Mouse (Mus musculus): Measurements from ENCODE around the gene Zfp574. TPM values are rescaled to one million over a fixed set of nuclear protein-coding genes. Genes with fewer than 3 reads are reported as not detected.
"Not testable (repeated sequence)": the region's sequence is repeated elsewhere in the genome, so short reads cannot be mapped to it uniquely, and the experiment has no call there.

Gene Zfp574
- 44.4 and 45.3 TPM in 2 replicates for polyA plus RNA-seq (2016; fragmentation: Nextera tagmentation; extraction: Ambion mirVana)

DNA sequence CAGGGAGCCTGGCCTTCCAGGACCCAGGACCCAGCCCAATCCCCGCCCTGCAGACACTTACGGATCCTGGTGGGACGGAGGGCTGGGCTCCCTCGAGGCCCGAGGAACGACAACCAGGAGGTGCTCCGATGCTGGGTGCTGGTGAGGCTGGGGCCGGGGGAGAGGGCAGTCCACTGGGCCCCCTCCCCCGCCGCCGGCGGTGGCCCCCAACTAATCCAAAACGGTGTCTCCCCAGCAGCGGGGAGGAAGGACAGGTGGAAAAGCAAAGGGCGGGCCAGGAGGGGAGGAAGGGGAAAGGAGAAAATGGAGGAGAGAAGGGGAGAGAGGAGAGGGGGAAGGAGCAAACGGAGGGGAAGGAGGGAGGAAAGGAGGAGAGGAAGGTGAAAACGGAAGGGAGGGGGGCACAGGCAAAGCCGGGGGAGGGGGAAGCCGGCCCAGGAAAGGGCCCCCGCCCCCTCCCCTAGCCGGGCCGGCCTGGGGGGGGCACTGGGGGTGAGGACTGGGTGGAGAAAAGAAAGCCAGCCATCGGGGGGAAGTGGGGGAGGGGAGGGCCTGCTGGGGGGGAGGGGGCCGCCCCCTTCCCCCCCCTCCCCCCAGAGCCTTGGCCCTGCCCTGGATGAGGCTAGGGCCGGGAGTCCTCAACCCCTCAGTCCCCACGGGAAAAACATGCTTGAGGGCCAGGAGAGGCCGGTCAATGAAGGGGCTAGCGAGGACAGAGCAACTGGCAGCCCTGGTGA, at the start of gene Zfp574, which contains the start of gene Grik5:
Gene Zfp574 (plus strand): TSS at position 589 of the 737 bp plus-strand sequence.
Gene Grik5 (minus strand): TSS at position 368 of the 737 bp plus-strand sequence.
- peaks cover 19% of the 10 kb centered on the region for H3K36me3 ChIP-seq
- peak; percentile 38 for DNase-seq (ENCODE audit: low spot score)
- peak within 1 kb of the TSS; percentile 98 for H3K27ac ChIP-seq (replicated peaks)
- under 1% methylated on average over 25 of the region's 28 CpGs for WGBS
- peak within 1 kb of the TSS; percentile 83 for H3K4me3 ChIP-seq
- peaks cover 88% of the 10 kb centered on the region for H3K4me1 ChIP-seq
- no peaks in the 10 kb centered on the region for H3K27me3 ChIP-seq (ENCODE audit: low read depth, poor library complexity, severe bottlenecking)
- H3K9me3 ChIP-seq (replicated peaks): no peaks in the 10 kb centered on the region

DNA sequence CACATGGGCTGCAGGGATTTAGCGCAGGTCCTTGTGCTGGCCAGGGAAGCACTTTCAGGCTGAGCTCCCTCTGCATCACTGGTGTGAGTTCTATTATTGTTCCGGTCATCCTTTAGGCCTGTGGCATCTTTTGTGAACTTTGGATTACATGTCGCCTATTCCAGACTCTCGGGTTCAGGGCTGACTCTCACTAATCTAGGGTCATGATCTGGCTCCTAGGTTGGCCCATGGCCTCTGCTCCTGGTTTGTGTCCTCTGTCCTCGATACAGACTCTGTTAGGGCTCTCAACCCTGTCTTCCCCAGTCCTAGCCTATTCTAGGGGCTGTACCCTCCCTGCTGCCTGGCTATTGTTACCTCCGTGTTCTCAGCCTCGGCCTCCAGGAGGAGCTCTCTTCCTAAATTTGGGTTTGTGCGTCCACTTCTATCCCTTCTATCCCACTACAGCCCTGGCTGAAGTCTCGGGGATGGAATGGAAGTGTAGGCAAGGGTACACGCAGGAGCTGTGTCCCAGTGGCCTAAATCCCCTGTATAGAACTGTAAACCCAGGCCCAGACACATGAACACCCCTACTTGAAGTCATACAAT, 46.4 kb upstream of the Zfp574 start:
- WGBS: 62% methylated on average over 10 of the region's 10 CpGs
- Histone ChIP-seq H3K4me1 (no peaks in the 10 kb centered on the region), H3K27me3 (ENCODE audit: low read depth, poor library complexity, severe bottlenecking) (no peaks in the 10 kb centered on the region), H3K36me3 (peaks cover 71% of the 10 kb centered on the region), H3K9me3 (replicated peaks) (no peaks in the 10 kb centered on the region), H3K27ac (replicated peaks) (no peak overlapping the region), H3K4me3 (no peak overlapping the region)
- DNase-seq (ENCODE audit: low spot score): peak; percentile 25

DNA sequence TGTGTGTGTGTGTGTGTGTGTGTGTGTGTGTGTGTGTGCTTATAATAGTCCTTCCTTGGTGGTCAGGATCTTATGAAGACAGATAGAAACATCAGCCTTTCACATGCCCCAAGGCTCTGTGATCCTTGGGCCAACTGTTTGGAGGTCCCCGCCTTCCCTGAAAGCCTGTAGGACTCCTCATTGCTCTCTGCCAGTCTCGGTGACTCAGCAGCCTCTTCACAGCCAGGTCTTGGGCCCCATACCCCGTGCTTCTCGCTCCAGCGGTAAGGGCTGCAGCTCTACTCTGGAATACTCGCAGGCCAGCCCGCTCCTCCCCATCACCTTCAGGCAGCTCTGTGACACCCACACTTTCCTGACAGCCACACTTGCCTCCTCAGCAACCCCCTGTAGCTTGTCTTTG, 45.9 kb upstream of the Zfp574 start:
- Histone ChIP-seq H3K36me3 (peaks cover 70% of the 10 kb centered on the region), H3K4me1 (no peaks in the 10 kb centered on the region), H3K27ac (replicated peaks) (0 out of 2 replicates have a peak overlapping the region, but pooled peaks have one; percentile 23), H3K27me3 (ENCODE audit: low read depth, poor library complexity, severe bottlenecking) (no peaks in the 10 kb centered on the region), H3K9me3 (replicated peaks) (no peaks in the 10 kb centered on the region), H3K4me3 (no peak overlapping the region)
- 62% methylated on average over 7 of the region's 7 CpGs for WGBS
- DNase-seq (ENCODE audit: low spot score): no peak

DNA sequence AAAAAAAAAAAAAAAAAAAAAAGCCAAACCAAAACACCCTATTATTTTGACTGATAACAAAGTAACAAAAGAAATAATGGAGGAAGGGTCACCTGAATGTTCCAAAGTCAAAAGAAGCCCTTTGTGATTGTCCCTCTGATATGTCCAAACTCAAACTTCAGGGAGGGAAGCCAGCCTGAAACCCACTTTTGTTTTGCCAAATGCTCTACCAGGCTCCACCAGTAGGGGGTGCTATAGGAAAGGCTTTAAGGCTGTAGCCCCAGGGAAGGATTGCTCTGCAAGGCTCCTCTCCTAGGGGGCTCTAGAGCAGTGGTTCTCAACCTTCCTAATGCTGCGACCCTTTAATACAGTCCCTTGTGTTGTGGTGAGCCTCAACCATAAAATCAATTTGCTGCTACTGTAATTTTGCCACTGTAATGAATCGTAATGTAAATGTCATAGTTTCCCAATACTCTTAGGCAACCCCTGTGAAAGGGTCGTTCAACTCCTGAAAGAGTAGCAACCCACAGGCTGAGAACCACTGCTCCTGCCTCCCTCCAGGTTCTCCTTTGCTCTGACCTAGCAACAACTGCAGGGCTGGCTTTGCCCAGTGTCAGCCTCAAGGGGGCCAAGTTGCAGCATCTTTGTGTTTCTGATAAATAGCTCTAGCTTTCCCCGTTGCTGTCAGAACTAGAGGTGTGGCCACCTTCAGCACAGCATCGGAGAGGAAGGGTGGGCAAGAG, 42.2 kb upstream of the Zfp574 start:
- Histone ChIP-seq H3K4me1 (no peaks in the 10 kb centered on the region), H3K27ac (replicated peaks) (no peak overlapping the region), H3K27me3 (ENCODE audit: low read depth, poor library complexity, severe bottlenecking) (no peaks in the 10 kb centered on the region), H3K4me3 (no peak overlapping the region), H3K9me3 (replicated peaks) (no peaks in the 10 kb centered on the region), H3K36me3 (peaks cover 66% of the 10 kb centered on the region)
- DNase-seq (ENCODE audit: low spot score): peak; percentile 79
- 55% methylated on average over 5 of the region's 5 CpGs for WGBS

DNA sequence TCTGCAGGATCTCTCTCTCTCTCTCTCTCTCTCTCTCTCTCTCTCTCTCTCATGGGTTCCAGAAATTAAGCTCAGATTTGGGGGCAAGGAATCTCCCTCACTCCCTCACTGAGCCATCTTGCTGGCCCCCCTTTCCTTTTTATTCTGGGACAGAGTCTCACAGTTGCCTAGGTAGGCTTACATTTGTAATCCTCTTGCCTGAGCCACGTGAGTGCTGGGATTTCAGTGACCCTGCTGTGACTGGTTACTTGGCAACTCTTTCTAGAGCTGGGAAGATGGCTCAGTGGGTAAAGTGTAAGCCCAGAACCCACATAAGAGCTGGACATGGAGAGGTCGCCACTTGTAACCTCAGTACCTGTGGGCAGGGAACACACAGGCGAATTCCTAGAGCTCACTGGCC, 40.8 kb upstream of the Zfp574 start:
- no peak for DNase-seq (ENCODE audit: low spot score)
- Histone ChIP-seq H3K4me3 (no peak overlapping the region), H3K27me3 (ENCODE audit: low read depth, poor library complexity, severe bottlenecking) (no peaks in the 10 kb centered on the region), H3K9me3 (replicated peaks) (no peaks in the 10 kb centered on the region), H3K27ac (replicated peaks) (no peak overlapping the region), H3K4me1 (no peaks in the 10 kb centered on the region), H3K36me3 (peaks cover 73% of the 10 kb centered on the region)
- 50% methylated on average over 3 of the region's 3 CpGs for WGBS

DNA sequence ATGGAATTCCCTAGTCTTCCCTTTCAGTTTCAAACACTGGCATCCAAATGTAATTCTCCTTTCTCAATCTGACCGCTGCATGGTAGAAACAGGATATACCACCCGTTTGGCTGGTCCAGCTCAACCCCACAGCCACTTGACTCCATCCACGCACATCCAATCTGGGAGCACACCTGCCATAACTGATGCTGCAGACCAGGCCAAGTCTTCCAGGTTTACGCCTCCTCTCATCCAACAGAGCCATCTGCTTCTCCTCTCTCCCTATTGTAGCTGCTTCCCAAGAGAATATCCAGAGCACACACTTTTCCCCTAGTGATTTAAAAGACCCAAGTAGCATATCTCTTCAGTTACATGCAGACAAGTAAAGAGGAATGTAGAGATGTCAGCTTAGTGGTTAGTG, 37.6 kb upstream of the Zfp574 start:
- 89% methylated on average over 4 of the region's 4 CpGs for WGBS
- Histone ChIP-seq H3K27me3 (ENCODE audit: low read depth, poor library complexity, severe bottlenecking) (no peaks in the 10 kb centered on the region), H3K27ac (replicated peaks) (no peak overlapping the region), H3K4me1 (no peaks in the 10 kb centered on the region), H3K9me3 (replicated peaks) (no peaks in the 10 kb centered on the region), H3K4me3 (no peak overlapping the region), H3K36me3 (peaks cover 82% of the 10 kb centered on the region)
- DNase-seq (ENCODE audit: low spot score): no peak

DNA sequence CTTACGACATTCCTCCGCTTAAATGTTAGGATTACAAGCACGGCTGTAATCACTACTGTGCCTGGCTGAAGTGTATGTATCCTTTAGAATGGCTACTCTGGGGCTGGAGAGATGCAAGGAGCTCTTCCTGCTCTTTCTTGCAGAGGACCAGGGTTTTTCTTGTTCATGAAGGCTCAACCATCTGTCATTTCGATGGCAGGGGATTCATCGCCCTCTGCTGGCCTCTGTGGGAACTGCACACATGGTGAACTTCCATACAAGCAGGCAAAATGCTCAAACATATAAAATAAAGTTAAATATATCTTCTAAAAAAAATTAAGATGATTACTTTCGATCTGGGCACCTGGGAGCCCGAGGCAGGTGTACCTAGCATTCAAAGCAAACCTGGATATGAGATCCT, 36.5 kb upstream of the Zfp574 start:
- Histone ChIP-seq H3K36me3 (peaks cover 91% of the 10 kb centered on the region), H3K27me3 (ENCODE audit: low read depth, poor library complexity, severe bottlenecking) (no peaks in the 10 kb centered on the region)

DNA sequence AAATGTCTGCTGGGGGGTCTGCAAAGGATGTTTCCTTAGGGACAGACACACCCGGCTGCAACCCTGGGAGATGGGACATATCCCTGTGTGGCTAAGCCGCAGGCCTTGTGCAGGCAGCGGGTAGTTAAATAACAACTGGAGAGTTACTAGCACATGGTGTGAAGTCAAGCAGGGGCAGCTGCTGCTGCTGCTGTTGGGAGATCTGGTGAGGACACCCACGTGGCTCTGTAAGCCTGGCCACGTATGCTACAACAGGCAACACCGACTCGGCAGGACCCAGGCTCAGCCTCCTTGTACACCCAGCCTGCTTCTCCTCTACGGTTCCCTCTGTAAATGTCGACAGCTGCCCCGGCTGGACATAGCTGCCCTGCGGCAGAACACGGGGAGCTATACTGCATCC, 30.4 kb upstream of the Zfp574 start:
- no peak for DNase-seq (ENCODE audit: low spot score)
- H3K27me3 ChIP-seq (ENCODE audit: low read depth, poor library complexity, severe bottlenecking): no peaks in the 10 kb centered on the region
- no peaks in the 10 kb centered on the region for H3K4me1 ChIP-seq
- H3K36me3 ChIP-seq: peaks cover 99% of the 10 kb centered on the region
- no peaks in the 10 kb centered on the region for H3K9me3 ChIP-seq (replicated peaks)
- WGBS: 89% methylated on average over 12 of the region's 12 CpGs
- no peak overlapping the region for H3K4me3 ChIP-seq
- H3K27ac ChIP-seq (replicated peaks): no peak overlapping the region

More for the DNA sequence above, 36.5 kb upstream of the Zfp574 start:
- WGBS: 58% methylated on average over 7 of the region's 7 CpGs
- Histone ChIP-seq H3K4me1 (no peaks in the 10 kb centered on the region), H3K27ac (replicated peaks) (no peak overlapping the region), H3K9me3 (replicated peaks) (no peaks in the 10 kb centered on the region), H3K4me3 (no peak overlapping the region)
- peak; percentile 67 for DNase-seq (ENCODE audit: low spot score)

DNA sequence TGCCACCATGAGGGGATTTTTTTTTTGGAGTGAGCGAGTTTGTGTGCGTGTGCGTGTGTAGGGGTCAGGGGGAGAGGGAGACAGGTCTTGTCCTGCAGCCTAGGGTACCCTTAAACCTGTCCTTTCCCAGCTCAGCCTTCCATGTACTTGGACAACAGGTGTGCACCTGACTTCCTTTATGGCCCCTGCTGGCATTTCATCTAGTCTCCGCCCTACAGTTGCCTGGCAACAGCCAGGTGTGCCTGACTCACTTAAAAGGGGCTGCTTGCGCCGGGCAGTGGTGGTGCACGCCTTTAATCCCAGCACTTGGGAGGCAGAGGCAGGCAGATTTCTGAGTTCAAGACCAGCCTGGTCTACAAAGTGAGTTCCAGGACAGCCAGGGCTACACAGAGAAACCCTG, 27.8 kb upstream of the Zfp574 start:
- H3K36me3 ChIP-seq: peaks cover 99% of the 10 kb centered on the region
- WGBS: 93% methylated on average over 7 of the region's 7 CpGs

DNA sequence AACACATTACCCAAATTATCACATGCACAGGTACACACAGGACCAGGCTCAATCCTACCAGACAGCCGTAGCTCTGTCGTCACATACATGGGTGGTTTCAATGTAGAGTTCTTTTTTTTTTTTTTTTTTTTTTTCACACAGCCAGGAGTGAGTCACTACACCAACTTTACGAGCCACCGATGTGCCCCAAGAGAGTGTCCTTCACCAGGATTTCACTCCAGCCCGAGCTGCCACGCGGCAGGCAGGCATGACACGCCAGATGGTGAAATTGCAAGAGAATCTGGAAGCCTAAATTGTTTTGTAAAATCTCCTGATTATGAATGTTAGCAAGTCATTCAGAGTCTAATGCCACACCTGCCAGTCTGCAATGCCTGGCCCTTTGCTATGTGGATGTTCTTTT, 25.0 kb upstream of the Zfp574 start:
- no peak for DNase-seq (ENCODE audit: low spot score)
- Histone ChIP-seq H3K4me3 (no peak overlapping the region), H3K9me3 (replicated peaks) (no peaks in the 10 kb centered on the region), H3K27ac (replicated peaks) (no peak overlapping the region), H3K4me1 (no peaks in the 10 kb centered on the region), H3K27me3 (ENCODE audit: low read depth, poor library complexity, severe bottlenecking) (no peaks in the 10 kb centered on the region), H3K36me3 (peaks cover 99% of the 10 kb centered on the region)
- 93% methylated on average over 8 of the region's 8 CpGs for WGBS

More for the DNA sequence above, 27.8 kb upstream of the Zfp574 start:
- not testable (repeated sequence) for H3K4me3 ChIP-seq; DNase-seq (ENCODE audit: low spot score); H3K9me3 ChIP-seq (replicated peaks); H3K27me3 ChIP-seq (ENCODE audit: low read depth, poor library complexity, severe bottlenecking); H3K4me1 ChIP-seq; H3K27ac ChIP-seq (replicated peaks)

DNA sequence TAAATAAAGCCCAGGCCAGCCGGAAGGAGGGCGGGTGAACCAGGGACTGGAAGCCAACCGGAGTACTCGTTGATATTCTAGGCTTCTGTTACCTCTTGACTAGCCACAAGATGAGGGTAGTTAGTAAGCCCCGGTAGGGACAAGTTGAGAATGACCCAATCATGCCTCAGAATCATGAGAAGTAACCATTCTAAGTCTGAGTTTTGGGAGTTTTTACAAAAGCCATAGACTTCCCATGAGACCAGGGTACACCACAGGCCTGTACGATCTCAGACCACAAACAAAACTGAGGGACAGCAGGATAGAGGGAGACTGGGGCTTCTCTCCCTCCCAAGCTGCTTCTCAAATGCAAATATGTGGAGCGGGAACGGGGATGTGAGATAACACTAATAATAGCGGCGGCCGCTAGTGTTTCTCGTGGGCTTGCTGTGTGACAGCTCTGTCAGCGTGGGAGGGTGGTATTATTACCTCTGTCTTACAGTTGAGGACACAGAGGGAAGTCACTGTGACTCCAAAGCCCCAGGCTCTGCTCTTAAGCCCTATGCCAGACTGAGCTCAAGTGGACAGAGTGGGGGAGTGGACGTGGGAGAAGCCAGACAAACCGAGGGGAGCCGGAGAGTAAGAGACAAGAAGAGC, 23.0 kb upstream of the Zfp574 start:
- no peaks in the 10 kb centered on the region for H3K9me3 ChIP-seq (replicated peaks)
- H3K27me3 ChIP-seq (ENCODE audit: low read depth, poor library complexity, severe bottlenecking): no peaks in the 10 kb centered on the region
- DNase-seq (ENCODE audit: low spot score): no peak
- no peak overlapping the region for H3K4me3 ChIP-seq
- no peak overlapping the region for H3K27ac ChIP-seq (replicated peaks)
- WGBS: 91% methylated on average over 16 of the region's 16 CpGs
- H3K4me1 ChIP-seq: no peaks in the 10 kb centered on the region
- peaks cover 99% of the 10 kb centered on the region for H3K36me3 ChIP-seq

DNA sequence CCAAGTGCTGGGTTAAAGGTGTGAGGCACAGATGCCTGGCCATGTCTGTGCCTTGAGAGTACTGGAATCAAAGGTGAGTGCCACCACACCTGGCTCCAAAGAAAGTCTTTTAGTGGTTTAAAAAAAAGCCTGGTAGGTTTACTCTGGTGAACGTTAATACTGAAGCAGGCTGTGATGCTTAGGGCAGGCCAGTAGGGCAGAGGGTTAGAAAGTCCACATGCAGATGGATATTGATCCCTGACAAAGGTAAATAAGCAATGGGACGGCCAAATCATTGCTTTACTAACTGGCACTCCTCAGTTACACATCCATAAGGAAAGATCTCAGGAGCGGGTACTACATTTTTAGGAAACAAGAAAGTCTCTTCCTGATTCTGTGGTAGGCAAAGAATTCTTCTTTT, 19.8 kb upstream of the Zfp574 start:
- no peaks in the 10 kb centered on the region; the same call in 1 of the 2 replicates for H3K9me3 ChIP-seq (replicated peaks)
- H3K4me3 ChIP-seq: no peak overlapping the region
- no peaks in the 10 kb centered on the region for H3K27me3 ChIP-seq (ENCODE audit: low read depth, poor library complexity, severe bottlenecking)
- WGBS: 88% methylated on average over 3 of the region's 3 CpGs
- no peak overlapping the region for H3K27ac ChIP-seq (replicated peaks)
- H3K36me3 ChIP-seq: peaks cover 100% of the 10 kb centered on the region
- no peaks in the 10 kb centered on the region for H3K4me1 ChIP-seq
- DNase-seq (ENCODE audit: low spot score): no peak

Measured in midbrain, embryonic 10.5 days (tissue).